ENCODE assay signal across 8 mouse cellular contexts in the genomic region with DNA sequence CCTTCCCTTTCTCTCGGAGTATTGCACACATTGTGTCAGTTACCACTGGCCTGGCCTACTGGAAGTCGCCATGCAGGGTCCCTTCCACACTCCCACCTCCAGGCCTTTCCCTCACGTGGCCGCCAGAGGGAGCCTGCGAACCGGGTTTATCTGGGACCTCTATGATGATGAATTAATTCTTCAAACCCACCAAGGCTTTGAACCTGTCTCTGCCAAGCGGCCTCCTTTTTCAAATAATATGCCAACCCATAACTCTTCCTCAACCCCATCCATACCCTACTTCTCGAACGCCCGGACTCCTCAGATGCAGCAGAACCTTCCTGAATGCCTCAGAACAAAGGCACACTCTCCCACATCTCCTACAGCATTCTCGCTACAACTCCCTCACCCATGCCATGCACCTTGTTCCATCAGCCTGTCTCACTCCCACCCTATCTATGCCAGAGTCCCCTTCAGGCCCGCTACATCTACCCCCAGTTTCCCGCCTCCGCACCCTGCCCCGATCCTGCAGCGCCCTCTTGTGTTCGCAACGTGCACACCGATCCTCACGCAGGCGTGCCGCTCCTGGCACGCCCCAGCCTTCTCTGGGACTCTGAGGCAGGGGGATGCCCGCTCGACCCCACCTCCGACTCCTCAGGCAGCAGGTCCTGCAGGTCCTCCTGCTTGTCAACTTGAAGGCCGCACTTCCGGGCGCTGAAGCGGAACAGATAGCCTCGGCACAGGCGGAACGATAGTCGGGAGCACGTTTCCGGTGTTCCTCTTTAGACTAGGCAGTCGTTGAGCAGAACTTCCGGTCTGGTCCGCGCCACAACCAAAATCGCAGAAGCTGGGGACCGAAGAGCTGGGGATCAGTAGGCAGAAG. TPM values are rescaled to one million over a fixed set of nuclear protein-coding genes. Genes with fewer than 3 reads are reported as not detected.
DNase-seq lines count a peak whose midpoint lies in the region; ATAC-seq and TF ChIP-seq lines count a peak whose summit lies in the region.

No protein-coding gene starts in this region.

- WGBS in hindbrain, embryonic 11.5 days: 1% methylated on average over 42 of the region's 42 CpGs
- WGBS in lung, postnatal 0 days: 1% methylated on average over 42 of the region's 42 CpGs

- H3K27ac ChIP-seq in hindbrain, embryonic 11.5 days (ENCODE audit: low read depth, low read length): peak overlapping the region; percentile 94
- peak overlapping the region; percentile 89 for H3K27ac ChIP-seq in lung, postnatal 0 days (ENCODE audit: low read length)

- H3K4me2 ChIP-seq in hindbrain, embryonic 11.5 days (replicated peaks; ENCODE audit: low read depth, low read length): peak overlapping the region; percentile 78
- peak overlapping the region; percentile 82 for H3K4me2 ChIP-seq in lung, postnatal 0 days (replicated peaks; ENCODE audit: low read depth, low read length)

- peak; percentile 90 for ATAC-seq in hindbrain, embryonic 11.5 days (ENCODE audit: low FRiP score)
- ATAC-seq in lung, postnatal 0 days: peak; percentile 92

- peak overlapping the region; percentile 64 for H3K4me3 ChIP-seq in hindbrain, embryonic 11.5 days (ENCODE audit: low read depth, low read length)
- H3K4me3 ChIP-seq in lung, postnatal 0 days (ENCODE audit: low read depth, low read length): peak overlapping the region; percentile 70

- peak; percentile 89 for TF ChIP-seq CTCF in lung, postnatal 0 days (IDR thresholded peaks at IDR 0.05)

- H3K9me3 ChIP-seq in hindbrain, embryonic 11.5 days (ENCODE audit: control insufficient read depth, low read length): no peaks in the 10 kb centered on the region
- H3K9me3 ChIP-seq in lung, postnatal 0 days (ENCODE audit: low read length): no peaks in the 10 kb centered on the region

- H3K27me3 ChIP-seq in hindbrain, embryonic 11.5 days (ENCODE audit: control insufficient read depth, insufficient read depth, low read length): peaks cover 7% of the 10 kb centered on the region
- H3K27me3 ChIP-seq in lung, postnatal 0 days (replicated peaks; ENCODE audit: insufficient read depth, low read length): no peaks in the 10 kb centered on the region

- peak; percentile 96 for DNase-seq in NIH3T3 (ENCODE audit: low read depth)
- DNase-seq in cerebellum, adult 9-11 months: peak; percentile 95
- peak; percentile 86 to 94 for DNase-seq in frontal cortex, adult 2 months (ENCODE audit: extremely low spot score in 1 of 2, low spot score in 1 of 2)
- peak; percentile 96 for DNase-seq in hindbrain, embryonic 11.5 days (ENCODE audit: low spot score)
- DNase-seq in layer of hippocampus, postnatal 10 days (ENCODE audit: low spot score in 2 of 2): peak; percentile 94
- DNase-seq in lung, postnatal 0 days (ENCODE audit: low spot score): peak; percentile 95
- DNase-seq in ovary, postnatal 10 days (ENCODE audit: low spot score): peak; percentile 94
- peak; percentile 95 for DNase-seq in thymus, postnatal 0 days (ENCODE audit: low spot score)

- peak overlapping the region; percentile 85 for H3K9ac ChIP-seq in hindbrain, embryonic 11.5 days (ENCODE audit: low read depth, low read length)
- peak overlapping the region; percentile 75 for H3K9ac ChIP-seq in lung, postnatal 0 days (replicated peaks; ENCODE audit: low read depth)

- no peak; the same call in none of the 2 replicates for TF ChIP-seq EP300 in lung, postnatal 0 days (IDR thresholded peaks at IDR 0.05)

- peaks cover 2% of the 10 kb centered on the region; the same call in 1 of the 2 replicates for H3K4me1 ChIP-seq in hindbrain, embryonic 11.5 days (replicated peaks; ENCODE audit: control insufficient read depth, insufficient read depth, low read length)
- peaks cover 7% of the 10 kb centered on the region; the same call in 1 of the 2 replicates for H3K4me1 ChIP-seq in lung, postnatal 0 days (ENCODE audit: insufficient read depth, low read depth, low read length)

- peaks cover 6% of the 10 kb centered on the region; the same call in 1 of the 2 replicates for H3K36me3 ChIP-seq in hindbrain, embryonic 11.5 days (ENCODE audit: control insufficient read depth, insufficient read depth, low read length)
- no peaks in the 10 kb centered on the region for H3K36me3 ChIP-seq in lung, postnatal 0 days (ENCODE audit: insufficient read depth, low read length)

RNA-seq across cellular contexts. Expression of gene Zbtb45, which starts 0.5 kb away (rescaled TPM):
- 34.3 and 36.8 TPM in 2 replicates for polyA plus RNA-seq in frontal cortex, adult 2 months (2012; rRNA removed)
- polyA plus RNA-seq in hindbrain, embryonic 11.5 days (2014; fragmentation: Nextera tagmentation; extraction: Ambion mirVana): 25.0 and 25.3 TPM in 2 replicates
- total RNA-seq in layer of hippocampus, postnatal 10 days (2021): 10 to 100 TPM; 25.8 to 27.3 TPM
- polyA plus RNA-seq in lung, postnatal 0 days (2015; fragmentation: Nextera tagmentation; extraction: Ambion mirVana): 11.9 and 12.2 TPM in 2 replicates
- 27.8 and 30.8 TPM in 2 replicates for polyA plus RNA-seq in thymus, postnatal 0 days (2015; fragmentation: Nextera tagmentation; extraction: Ambion mirVana)

RNA-seq across cellular contexts. Expression of gene Trim28, which starts 10.5 kb away (rescaled TPM):
- 234 and 279 TPM in 2 replicates for polyA plus RNA-seq in frontal cortex, adult 2 months (2012; rRNA removed)
- polyA plus RNA-seq in hindbrain, embryonic 11.5 days (2014; fragmentation: Nextera tagmentation; extraction: Ambion mirVana): 427 and 438 TPM in 2 replicates
- 100 to 1,000 TPM; 279 to 301 TPM for total RNA-seq in layer of hippocampus, postnatal 10 days (2021)
- polyA plus RNA-seq in lung, postnatal 0 days (2015; fragmentation: Nextera tagmentation; extraction: Ambion mirVana): 85.6 and 87.2 TPM in 2 replicates
- polyA plus RNA-seq in thymus, postnatal 0 days (2015; fragmentation: Nextera tagmentation; extraction: Ambion mirVana): 236 and 274 TPM in 2 replicates

RNA-seq across cellular contexts. Expression of gene Slc27a5, which starts 11.4 kb away (rescaled TPM):
- polyA plus RNA-seq in frontal cortex, adult 2 months (2012; rRNA removed): 0.64 and 1.3 TPM in 2 replicates
- polyA plus RNA-seq in hindbrain, embryonic 11.5 days (2014; fragmentation: Nextera tagmentation; extraction: Ambion mirVana): not detected in 2 replicates
- total RNA-seq in layer of hippocampus, postnatal 10 days (2021): not detected
- polyA plus RNA-seq in lung, postnatal 0 days (2015; fragmentation: Nextera tagmentation; extraction: Ambion mirVana): not detected in 2 replicates
- polyA plus RNA-seq in thymus, postnatal 0 days (2015; fragmentation: Nextera tagmentation; extraction: Ambion mirVana): 0.06 and 0.08 TPM in 2 replicates

RNA-seq across cellular contexts. Expression of gene Chmp2a, which starts 25.2 kb away (rescaled TPM):
- 239 and 244 TPM in 2 replicates for polyA plus RNA-seq in frontal cortex, adult 2 months (2012; rRNA removed)
- polyA plus RNA-seq in hindbrain, embryonic 11.5 days (2014; fragmentation: Nextera tagmentation; extraction: Ambion mirVana): 154 and 157 TPM in 2 replicates
- 100 to 1,000 TPM; 133 to 151 TPM for total RNA-seq in layer of hippocampus, postnatal 10 days (2021)
- 254 and 264 TPM in 2 replicates for polyA plus RNA-seq in lung, postnatal 0 days (2015; fragmentation: Nextera tagmentation; extraction: Ambion mirVana)
- polyA plus RNA-seq in thymus, postnatal 0 days (2015; fragmentation: Nextera tagmentation; extraction: Ambion mirVana): 226 and 230 TPM in 2 replicates

RNA-seq across cellular contexts. Expression of gene Ube2m, which starts 28.7 kb away (rescaled TPM):
- 362 and 411 TPM in 2 replicates for polyA plus RNA-seq in frontal cortex, adult 2 months (2012; rRNA removed)
- 147 and 173 TPM in 2 replicates for polyA plus RNA-seq in hindbrain, embryonic 11.5 days (2014; fragmentation: Nextera tagmentation; extraction: Ambion mirVana)
- total RNA-seq in layer of hippocampus, postnatal 10 days (2021): 100 to 1,000 TPM; 198 to 220 TPM
- polyA plus RNA-seq in lung, postnatal 0 days (2015; fragmentation: Nextera tagmentation; extraction: Ambion mirVana): 67.8 and 78.1 TPM in 2 replicates
- polyA plus RNA-seq in thymus, postnatal 0 days (2015; fragmentation: Nextera tagmentation; extraction: Ambion mirVana): 90.8 and 91.5 TPM in 2 replicates

Comparison
In these comparisons a context has a peak if more than half of its experiments do, and no peak if none do; other contexts are left out.
1. Peak in every context shown above with its lines: DNase-seq, ATAC-seq, H3K4me3 ChIP-seq and H3K27ac ChIP-seq.